Mouse (Mus musculus) urinary bladder, adult 2 months (tissue): ENCODE measurements around the gene Zfp709. TPM values are rescaled to one million over a fixed set of nuclear protein-coding genes. Genes with fewer than 3 reads are reported as not detected.
"Not testable (repeated sequence)": the region's sequence is repeated elsewhere in the genome, so short reads cannot be mapped to it uniquely, and the experiment has no call there.

Experiments
- DNase-seq: peaks from one replicate; pipeline ENCODE4 v3.0.0; 2022; ENCODE audit warnings: low spot score
- polyA plus RNA-seq: library from polyadenylated mRNA; depleted of rRNA; stranded (reverse); fragments of >200 nt; gene quantifications from 2 replicates; pipeline ENCODE4 v1.2.3, GENCODE M21; 2012; rRNA removed

The Zfp709 gene
- polyA plus RNA-seq, 1 experiment = 2.0 TPM

- no peak for DNase-seq
Measured at GRCm38 (mm10) chr8:71925791-71926190, 44.0 kb downstream of the Zfp709 start.

DNA sequence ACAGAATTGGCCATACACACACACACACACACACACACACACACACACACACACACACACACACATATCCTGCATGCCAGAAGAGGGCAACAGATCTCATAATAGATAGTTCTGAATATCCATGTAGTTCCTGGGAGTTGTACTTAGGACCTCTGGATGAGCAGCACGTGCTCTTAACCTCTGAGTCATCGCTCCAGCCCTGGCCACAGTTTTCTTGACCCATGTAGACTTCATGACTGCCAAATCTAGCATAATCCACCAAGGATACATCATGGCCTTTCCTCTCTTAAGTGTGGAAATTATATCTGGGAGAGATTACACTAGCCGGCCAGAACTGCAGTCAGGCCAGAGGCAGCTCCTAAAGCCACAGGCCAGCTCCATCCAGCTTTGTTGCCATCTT, 44.7 kb downstream of the Zfp709 start:
- no peak for DNase-seq

DNA sequence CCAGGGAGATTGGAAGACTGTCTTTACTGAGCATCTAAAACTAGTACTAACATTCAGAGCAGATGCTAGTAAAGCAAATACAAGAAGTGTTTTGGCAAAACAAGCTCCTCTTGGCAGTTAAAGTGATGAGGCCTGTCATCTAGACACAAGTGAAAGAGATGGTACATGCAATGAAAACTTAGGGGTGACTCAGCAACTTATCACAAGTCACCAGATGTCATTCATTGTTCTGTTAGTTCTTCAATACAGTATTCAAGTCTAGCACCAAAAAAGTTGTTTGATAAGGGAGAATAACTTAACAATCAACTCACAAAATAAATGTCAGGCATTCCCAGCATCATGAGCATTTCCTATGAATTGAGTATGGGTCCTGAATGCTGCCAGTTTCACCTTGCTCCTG, 46.0 kb downstream of the Zfp709 start:
- no peak for DNase-seq

GRCm38 (mm10) chr8:71938037-71938436, 56.2 kb downstream of the Zfp709 start:
- not testable (repeated sequence) for DNase-seq

DNA sequence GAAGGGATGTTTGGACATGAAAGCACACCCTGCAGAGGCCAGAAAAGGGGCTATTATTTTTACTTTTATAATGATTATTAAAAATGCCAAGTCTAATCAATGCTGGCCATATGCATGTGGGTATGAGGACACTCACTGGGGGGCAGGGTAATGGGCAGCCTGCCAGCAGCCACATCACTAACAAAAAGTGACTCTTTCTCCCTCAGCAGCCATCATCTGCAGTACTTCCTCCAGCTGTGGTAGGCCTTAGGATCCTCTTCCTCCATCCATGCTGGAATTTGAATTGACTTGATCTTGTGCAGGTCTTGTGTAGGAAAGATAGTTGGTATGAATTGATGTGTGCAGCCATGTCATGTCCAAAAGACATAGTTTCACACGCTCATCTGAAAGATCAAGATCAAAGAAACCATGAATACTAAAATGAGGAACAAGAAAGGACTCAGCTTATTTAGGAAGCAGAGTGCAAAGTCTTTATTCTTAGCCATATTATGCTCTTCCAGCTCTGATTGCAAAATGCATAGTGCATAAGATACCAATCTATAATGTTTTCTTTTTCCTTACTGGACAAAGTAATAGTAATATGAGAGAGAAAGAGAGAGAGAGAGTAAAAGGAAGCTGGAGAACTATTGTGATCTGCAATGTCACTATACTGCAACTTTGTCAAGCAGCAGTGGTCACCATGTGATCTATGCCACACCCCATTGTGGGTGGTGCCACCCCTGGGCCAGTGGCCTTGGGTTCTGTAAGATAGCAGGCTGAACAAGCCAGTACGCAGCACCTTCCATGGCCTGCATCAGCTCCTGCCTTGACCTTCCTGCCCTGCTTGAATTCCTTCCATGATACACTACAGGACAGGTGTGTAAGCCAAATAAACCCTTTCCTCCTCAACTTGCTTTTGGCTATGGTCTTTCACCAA, 58.7 kb downstream of the Zfp709 start:
- DNase-seq = no peak

DNA sequence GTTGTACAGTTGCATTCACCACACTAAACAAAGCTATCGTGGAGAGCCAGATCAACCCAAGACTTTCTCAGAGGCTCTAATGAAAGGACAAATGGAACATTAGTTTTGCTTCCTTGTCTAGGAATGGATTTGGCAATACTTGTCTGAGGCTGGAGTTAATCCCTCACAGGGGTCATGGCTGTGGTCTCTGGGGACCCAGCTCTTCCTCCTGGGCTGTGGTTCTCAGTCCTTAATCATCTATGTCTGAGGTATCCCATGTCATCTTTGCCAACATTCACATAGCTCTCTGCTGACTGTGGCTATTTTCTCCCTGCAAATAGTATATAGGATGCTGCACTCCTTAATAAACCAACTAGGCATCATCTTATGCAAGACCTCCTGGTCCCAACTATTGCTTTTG, 60.0 kb downstream of the Zfp709 start:
- DNase-seq = no peak

Other genes starting within 250 kb of the Zfp709 start
- gene Unc13a, start 210.3 kb upstream of the Zfp709 start, polyA plus RNA-seq = 0.44 and 0.47 TPM in 2 replicates
- gene Jak3, start 205.7 kb upstream of the Zfp709 start, polyA plus RNA-seq = 14.9 and 17.1 TPM in 2 replicates
- 7.7 and 11.7 TPM in 2 replicates for gene Insl3, start 192.8 kb upstream of the Zfp709 start, polyA plus RNA-seq
- 4.8 and 7.4 TPM in 2 replicates for gene B3gnt3, start 180.2 kb upstream of the Zfp709 start, polyA plus RNA-seq
- 4.5 and 5.3 TPM in 2 replicates for gene Fcho1, start 156.3 kb upstream of the Zfp709 start, polyA plus RNA-seq
- 2.1 and 2.6 TPM in 2 replicates for gene Zfp882, start 26.6 kb downstream of the Zfp709 start, polyA plus RNA-seq
- 17.0 and 20.5 TPM in 2 replicates for gene Zfp617, start 26.6 kb downstream of the Zfp709 start, polyA plus RNA-seq
- 18.9 and 21.7 TPM in 2 replicates for gene Zfp961, start 69.0 kb downstream of the Zfp709 start, polyA plus RNA-seq
- gene Cyp4f18, start 127.6 kb downstream of the Zfp709 start, polyA plus RNA-seq = 3.6 TPM in 2 replicates
- not detected in 2 replicates for gene Olfr372, start 159.2 kb downstream of the Zfp709 start, polyA plus RNA-seq
- not detected in 2 replicates for gene Olfr373, start 201.2 kb downstream of the Zfp709 start, polyA plus RNA-seq
- not detected in 2 replicates for gene Olfr374, start 225.0 kb downstream of the Zfp709 start, polyA plus RNA-seq